Mouse (Mus musculus) v-Abl transformed pro-B cells (cell line): ENCODE measurements around the gene Zfp768.

Experiments used
- in situ Hi-C, 2 experiments: fragments of 400-800 bp; cut with MboI; formaldehyde crosslinking; loops; one replicate each; pipeline ENCODE4 v1.15.1; 2025; ENCODE audit not compliant: unreplicated experiment in 2 of 2

The Zfp768 gene

DNA sequence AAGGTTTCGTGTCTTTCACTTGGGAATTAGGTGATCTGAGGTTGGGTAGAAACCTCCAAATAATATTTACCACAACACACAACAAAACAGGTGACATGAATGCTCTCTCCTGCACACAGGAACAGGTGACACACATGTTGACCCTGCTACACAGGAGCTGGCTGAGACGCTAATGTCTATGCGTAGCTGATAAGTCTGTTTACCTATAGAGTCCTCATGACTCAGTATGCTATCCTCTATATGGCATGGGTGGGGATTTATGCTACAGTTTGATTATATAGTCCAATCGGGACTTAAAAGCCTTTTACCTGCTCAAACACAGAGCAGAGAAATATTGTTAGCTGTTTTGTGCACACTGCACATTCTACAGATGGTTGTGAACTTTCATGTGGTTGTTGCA, 14.9 kb upstream of the Zfp768 start:
- in situ Hi-C loops: loop anchor here (5.0 to 25.0 kb wide), 4 partner anchors 115 to 1352 kb away; partner anchors contain the start of genes Fbrs (in 1 of the 2) and Prss36 (in 1 of the 2)

DNA sequence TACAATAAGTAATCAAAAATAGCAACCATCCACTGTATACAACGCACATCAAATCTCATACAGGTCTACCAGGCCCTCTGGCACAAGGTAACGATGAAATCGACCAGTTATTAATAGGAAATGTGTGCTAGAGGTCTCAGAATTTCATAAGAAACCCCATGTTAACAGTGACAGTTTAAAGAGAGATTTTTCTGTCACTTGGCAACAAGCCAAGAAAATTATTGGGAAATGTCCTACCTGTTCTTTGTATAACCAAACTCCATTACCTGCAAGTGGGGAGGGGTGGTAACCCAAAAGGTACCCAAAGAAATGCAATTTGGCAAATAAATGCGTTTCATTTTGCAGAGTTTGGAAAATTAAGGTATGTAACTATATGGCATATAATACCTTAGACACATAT, 13.1 kb upstream of the Zfp768 start:
- in situ Hi-C loops: loop anchor here in 1 of 2 experiments (25.0 kb wide), 1 partner anchor 1354 kb away; no protein-coding TSS in a partner anchor

DNA sequence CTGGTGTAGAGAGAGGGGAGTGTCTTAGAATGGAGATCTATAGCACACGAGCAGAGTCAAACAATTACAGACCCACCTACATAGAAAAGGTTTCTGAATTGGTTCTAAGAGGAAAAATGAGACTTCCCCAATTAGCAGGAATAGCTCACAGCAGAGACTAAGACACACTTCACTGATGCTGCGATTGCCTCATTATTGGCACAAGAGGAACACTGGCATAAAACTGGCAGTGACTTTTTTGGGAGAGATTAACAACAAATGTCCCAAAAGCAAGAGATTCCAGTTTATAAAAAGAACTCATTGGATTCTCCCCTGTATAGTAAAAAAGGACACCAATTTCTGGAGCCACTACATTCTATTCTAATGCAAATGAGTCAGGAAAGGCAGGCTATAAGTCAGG, 12.5 kb upstream of the Zfp768 start:
- in situ Hi-C loops: loop anchor here in 1 of 2 experiments (25.0 kb wide), 1 partner anchor 1354 kb away; no protein-coding TSS in a partner anchor

DNA sequence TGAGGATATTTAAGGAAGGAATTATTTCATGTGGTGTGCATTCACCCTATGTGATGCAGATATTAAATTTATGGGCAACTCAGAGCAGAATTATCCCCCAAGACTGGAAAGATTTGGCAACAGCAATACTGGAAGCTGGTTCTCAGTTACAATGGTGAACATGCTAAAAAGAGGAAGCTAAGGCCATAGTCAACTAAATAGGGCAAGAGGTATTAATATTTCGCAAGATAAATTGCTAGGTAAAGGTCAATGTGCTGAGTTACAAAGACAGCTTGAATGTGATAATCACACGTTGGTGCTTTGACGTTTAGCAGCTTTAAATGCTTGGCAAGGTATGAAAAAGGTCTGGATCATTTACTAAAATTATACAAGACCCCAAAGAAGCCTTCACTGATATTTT, 10.4 kb upstream of the Zfp768 start:
- in situ Hi-C loops: loop anchor here in 1 of 2 experiments (25.0 kb wide), 1 partner anchor 1357 kb away; no protein-coding TSS in a partner anchor

DNA sequence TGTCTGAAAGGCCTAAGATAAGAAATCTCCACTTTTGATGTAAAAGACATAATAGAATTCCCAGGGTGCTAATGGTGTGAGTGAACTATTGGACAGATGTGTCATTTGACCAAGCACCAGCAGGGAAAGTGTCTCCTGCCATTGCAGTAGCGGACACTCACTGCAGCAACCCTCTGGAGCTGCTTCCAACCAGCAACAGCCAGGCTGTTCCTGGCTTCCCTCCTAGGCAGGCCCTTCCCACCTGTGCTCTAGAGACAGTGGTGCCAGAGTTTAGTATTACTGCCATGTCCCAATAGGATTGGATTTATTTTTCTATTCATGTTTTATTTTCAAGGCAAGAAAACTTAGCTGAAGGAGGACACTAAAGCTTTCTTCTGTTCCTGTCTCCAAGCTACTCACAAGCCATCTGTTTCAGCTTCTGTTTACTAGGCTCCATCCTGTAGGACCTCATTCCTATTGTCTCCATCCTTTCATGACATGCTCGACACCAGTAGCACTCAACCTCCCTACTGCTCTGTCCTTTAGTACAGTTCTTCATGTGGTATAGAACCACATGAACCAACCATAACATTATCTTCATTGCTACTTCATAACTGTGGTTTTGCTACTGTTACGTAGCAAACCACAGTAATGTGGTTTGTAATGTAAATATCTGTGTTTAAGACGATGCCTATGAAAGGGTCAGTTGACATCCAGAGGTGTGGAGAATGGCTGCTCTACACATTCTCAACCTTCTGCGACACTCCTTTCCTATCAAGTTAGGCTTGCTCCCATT, 6.0 kb upstream of the Zfp768 start:
- in situ Hi-C loops: loop anchor here in 1 of 2 experiments (25.0 kb wide), 1 partner anchor 1361 kb away; no protein-coding TSS in a partner anchor

DNA sequence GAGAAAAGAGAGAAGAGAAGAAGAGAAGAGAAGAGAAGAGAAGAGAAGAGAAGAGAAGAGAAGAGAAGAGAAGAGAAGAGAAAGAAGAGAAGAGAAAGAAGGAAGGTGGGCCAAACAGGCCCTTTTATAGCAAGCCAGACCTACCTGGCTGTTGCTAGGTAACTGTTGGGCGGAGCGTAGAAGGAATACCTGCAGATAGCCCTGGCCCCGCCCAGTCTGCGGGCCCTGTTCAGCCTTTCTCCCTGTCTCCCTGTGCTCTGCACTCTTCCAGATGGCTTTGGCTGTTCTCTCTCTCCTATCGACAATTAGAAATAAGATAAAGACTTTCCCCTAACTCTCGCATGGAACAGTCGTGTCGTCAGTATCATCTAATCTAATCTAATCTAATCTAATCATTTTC, 1.3 kb upstream of the Zfp768 start:
- in situ Hi-C loops: loop anchor here in 1 of 2 experiments (10.0 kb wide), 1 partner anchor 268 kb away; the partner anchor contains the start of gene Zfp629

DNA sequence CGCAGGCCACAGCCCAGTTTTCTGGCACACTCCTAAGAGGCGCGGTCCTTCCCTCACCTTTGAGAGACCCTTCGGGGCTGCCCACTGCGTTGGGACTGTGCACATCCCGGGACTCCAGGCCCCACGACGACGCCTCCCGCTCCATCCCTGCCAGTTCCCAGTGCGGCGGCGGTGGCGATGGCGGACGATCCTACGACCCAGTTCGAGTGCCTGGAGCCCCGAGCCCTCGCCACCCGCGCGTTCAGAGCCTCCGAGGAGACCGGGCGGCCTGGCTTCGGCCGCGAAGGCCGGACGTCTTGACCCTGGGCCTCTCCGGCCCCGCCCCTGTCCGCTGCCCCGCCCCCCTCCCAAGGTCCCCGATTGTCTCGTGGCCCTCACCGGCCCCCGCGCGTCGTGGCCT, 297 bp downstream of the Zfp768 start:
- in situ Hi-C loops: loop anchor here in 1 of 2 experiments (10.0 kb wide), 1 partner anchor 270 kb away; the partner anchor contains the start of gene Zfp629

DNA sequence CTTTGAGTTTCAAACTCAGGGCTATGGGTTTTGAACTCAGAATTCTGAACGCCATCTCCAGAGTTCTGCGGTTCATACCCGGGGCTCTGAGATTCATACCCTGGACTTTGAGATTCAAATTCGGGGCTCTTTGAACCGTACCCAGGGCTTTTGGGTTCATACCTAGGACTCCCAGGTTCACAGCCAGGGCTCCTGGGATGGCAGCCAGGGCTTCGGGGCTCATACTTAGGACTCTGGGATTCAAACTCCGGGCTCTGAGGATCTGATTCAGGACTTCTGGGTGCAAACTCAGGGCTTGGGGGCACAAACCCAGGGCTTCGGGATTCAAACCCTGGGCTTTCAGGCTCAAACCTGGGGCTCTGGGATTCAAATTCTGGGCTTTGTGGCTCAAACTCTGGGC, 1.0 kb downstream of the Zfp768 start:
- in situ Hi-C loops: loop anchor here (5.0 to 10.0 kb wide), 4 partner anchors 37 to 857 kb away; partner anchors contain the start of genes Dctpp1 (in 1 of the 2), Tufm (in 1 of the 2) and Zfp629 (in 1 of the 2)

DNA sequence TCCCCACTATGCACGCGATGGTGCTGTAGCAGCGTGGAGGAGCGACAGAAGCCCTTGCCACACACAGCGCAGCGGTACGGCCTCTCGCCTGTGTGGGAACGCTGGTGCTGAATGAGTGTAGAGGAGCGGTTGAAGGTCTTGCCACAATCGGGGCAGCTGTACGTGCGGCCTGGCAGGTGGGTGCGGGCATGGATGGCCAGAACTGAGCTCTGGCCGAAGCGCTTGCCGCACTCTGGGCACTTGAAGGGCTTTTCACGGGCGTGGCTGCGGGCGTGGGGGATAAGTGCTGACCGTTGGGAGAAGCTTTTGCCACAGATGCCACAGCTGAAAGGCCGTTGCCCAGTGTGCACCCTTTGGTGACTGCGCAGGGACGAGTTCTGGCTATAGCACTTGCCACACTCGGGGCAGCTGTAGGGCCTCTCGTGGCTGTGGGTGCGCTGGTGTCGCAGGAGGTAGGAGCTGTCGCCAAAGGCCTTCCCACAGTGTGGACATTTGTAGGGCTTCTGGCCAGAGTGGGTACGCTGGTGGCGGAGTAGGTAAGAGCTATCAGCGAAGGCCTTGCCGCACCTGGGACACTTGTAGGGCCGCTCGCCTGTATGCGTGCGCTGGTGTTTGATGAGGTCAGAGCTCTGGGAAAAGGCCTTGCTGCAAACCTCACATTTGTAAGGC, 1.9 kb downstream of the Zfp768 start:
- in situ Hi-C loops: loop anchor here (5.0 to 10.0 kb wide), 4 partner anchors 36 to 856 kb away; partner anchors contain the start of genes Dctpp1 (in 1 of the 2), Tufm (in 1 of the 2) and Zfp629 (in 1 of the 2)

DNA sequence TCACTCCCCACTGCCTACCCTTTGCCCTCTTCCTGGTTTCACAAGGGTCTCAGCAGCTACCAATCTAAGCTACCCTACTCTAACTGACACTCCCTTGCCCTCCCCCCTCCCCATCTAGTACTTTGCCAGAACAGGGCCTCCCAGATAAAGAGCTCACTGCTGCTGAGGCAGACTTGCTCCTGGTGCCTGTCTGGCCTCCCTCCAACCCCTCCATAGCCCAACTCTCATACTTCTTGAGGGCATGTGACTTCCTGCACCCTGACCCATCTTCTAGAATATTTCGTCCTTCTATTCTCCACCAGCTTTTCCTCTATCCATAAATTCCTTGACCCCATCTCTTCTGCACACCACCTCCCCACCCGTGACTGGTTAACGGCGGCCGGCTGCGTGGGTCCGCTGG, 2.5 kb downstream of the Zfp768 start:
- in situ Hi-C loops: loop anchor here (5.0 to 10.0 kb wide), 4 partner anchors 36 to 856 kb away; partner anchors contain the start of genes Dctpp1 (in 1 of the 2), Tufm (in 1 of the 2) and Zfp629 (in 1 of the 2)

DNA sequence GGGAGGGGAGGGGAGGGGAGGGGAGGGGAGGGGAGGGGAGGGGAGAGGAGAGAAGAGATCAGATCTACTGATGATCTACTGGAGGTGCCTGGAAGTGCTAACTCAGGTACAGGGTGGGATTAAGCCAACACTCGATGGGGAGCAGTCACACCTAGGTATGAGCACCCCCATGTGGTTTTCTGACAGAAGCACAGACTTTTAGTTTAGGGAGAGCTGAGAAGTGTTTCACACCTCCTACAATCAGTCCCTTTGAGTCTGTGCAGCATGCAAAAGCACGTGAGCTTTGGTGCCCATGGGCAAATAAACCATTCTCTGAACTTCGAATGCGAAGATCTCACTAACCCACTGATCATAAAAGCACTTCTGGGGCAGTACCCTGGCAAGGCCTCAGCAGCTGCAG, 3.1 kb downstream of the Zfp768 start:
- in situ Hi-C loops: loop anchor here (5.0 to 10.0 kb wide), 4 partner anchors 35 to 855 kb away; partner anchors contain the start of genes Dctpp1 (in 1 of the 2), Tufm (in 1 of the 2) and Zfp629 (in 1 of the 2)

DNA sequence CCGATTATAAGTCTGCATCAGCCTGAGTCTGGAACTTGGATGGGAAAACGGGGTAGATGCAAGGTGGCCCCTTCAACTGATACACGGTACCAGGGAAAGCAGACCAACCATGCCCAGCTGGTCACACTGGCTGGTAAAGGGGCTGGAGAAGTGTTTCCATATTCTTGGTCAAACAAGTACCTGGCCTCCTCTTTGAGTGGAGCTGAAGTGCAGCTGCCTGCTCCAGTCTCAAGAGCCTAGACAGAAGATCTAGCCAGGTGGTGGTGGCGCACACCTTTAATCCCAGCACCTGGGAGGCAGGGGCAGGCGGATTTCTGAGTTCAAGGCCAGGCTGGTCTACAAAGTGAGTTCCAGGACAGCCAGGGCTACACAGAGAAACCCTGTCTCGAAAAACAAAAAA, 3.5 kb downstream of the Zfp768 start:
- in situ Hi-C loops: loop anchor here (5.0 to 10.0 kb wide), 4 partner anchors 35 to 855 kb away; partner anchors contain the start of genes Dctpp1 (in 1 of the 2), Tufm (in 1 of the 2) and Zfp629 (in 1 of the 2)

DNA sequence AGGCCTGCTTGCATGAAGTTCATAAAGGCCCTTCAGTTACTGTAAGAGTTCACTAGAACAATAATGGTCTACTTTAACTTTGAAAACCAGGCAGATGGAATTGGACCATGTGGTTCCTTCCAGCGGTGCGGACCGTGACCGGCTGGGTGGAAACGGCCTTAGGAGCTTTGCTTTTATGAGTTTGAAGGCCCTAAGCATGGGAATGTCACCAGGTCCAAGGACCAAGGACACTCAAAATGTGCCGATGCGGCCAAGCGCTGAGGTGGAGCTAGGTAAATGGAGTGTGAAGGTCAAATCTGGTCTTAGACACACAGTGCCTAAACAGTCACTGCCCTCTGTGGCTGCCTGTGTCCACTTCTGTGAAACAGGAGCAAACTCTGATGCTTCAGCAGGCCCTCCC, 4.0 kb downstream of the Zfp768 start:
- in situ Hi-C loops: loop anchor here (5.0 to 10.0 kb wide), 4 partner anchors 34 to 854 kb away; partner anchors contain the start of genes Dctpp1 (in 1 of the 2), Tufm (in 1 of the 2) and Zfp629 (in 1 of the 2)

DNA sequence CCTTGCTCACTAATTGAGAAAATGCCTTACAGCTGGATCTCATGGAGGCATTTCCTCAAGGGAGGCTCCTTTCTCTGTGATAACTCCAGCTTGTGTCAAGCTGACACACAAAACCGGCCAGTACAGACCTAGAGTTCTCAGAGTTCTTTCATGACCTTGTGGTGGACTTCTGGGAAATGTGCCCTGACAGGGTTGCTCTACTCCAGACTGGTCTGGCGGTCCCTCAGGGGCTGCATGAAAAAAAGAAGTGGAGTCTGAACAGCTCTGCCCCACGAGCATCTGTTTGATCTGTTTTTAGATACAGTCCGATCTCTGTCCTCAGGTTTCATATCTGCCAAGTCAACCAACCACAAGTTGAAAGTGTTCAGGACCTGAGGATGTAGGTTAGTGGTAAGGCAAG, 7.8 kb downstream of the Zfp768 start:
- in situ Hi-C loops: loop anchor here in 1 of 2 experiments (5.0 kb wide), 1 partner anchor 75 kb away; the partner anchor contains the start of gene Dctpp1

DNA sequence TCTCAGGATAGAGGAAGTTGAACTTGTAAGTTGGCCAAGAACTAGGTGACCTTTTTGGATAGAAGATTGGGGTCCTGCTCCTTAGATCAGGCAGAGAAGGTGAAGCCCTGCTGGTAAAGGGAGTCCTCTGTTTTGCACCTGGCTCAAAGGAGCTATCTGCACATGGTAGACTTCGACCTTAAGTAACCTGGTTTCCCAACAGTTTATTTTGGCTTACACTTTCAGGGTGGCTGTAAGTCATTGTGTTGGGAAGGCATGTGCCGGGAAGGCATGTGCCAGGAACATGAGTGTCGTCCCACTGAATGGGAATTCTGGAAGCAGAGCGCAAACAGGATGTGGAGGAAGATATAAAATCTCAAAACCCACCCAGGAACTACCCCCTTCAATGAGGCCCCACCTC, 9.8 kb downstream of the Zfp768 start:
- in situ Hi-C loops: loop anchor here in 1 of 2 experiments (5.0 kb wide), 1 partner anchor 73 kb away; the partner anchor contains the start of gene Dctpp1

DNA sequence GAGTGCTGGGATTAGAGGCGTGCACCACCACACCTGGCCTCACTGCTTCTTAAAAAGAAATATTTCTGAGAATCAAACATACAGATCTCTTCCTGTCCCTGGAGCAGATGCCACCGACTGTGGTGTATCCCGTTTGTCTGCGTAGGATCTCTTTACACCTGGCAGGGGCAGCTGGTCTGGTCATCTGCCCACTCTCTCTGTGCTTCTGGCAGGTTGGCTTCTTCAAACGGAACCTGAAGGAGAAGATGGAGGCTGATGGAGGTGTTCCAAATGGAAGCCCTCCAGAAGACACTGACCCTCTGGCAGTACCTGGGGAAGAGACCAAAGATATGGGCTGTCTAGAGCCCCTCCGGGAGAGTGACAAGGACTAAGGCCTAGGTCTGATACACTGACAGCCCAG, 12.1 kb downstream of the Zfp768 start:
- in situ Hi-C loops: no loop called here

DNA sequence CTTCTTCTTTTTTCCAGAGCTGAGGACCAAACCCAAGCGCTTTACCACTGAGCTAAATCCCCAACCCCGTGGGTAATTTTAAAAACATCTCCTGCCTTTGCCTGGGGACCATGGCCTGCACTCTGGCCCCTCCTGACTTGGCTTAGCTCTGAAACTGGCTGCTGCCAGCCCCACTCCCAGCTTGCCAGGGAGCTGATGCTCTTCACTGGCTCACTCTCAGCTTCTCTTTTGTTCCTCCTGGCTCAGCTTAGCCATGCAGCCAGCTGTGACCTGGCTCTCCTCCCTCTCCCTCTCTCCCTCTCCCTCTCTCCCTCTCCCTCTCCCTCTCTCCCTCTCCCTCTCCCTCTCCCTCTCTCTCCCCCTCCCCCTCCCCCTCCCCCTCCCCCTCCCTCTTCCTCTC, 18.7 kb downstream of the Zfp768 start:
- in situ Hi-C loops: no loop called here

DNA sequence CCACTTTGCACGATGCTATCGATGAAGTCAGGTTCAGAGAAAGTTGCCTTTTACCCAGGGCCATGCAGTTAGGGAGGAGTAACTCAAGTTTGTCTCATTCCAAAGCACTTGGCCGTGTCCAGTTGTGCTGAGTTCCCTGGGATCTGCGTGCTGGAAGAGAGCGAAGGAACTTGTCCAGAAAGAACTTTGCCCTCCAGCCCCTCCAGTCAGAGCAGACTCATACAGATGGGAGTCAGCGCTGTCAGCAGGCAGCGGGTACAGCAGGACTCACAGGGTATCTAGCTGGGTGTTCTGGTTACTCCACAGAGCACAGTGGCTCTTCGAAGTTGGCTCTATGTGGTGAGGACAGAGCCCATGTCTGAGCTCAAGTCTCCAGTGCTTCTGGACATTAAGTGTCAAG, 19.8 kb downstream of the Zfp768 start:
- in situ Hi-C loops: no loop called here

DNA sequence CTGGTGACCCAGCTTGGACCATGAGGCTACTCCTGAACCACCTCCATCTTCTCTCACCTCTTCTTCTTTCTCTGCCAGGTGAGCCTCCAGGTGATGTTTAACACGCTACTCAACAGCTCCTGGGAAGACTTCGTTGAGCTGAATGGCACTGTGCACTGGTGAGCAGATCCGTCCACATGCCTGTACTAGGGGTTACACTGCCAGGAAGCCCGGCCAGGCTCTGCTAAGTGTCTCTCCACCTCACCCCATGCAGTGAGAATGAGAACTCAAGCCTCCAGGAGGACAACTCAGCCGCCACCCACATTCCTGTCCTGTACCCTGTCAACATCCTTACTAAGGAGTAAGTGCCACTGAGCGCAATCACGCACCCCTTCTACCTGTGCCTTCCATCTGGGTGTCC, 20.4 kb downstream of the Zfp768 start:
- in situ Hi-C loops: no loop called here

DNA sequence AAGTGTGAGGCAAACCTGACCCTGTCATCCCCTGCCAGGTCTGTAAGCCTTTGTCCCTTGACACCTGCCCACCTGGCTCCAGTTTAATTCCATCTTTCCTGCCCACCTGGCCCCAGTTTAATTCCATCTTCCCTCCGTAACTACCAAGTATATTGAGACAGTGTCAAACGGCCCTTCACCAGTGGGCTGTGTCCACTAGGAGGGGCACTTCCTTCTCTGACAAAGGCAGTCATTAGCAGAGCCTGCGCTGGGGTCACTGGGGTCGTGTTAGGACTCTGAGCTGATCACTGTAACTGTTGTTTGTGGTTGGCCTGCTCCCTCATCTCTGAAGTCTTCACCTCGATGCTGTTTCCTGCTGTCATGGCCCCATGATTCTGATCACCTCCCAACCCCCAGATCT, 23.3 kb downstream of the Zfp768 start:
- in situ Hi-C loops: no loop called here
